Mouse (Mus musculus) forebrain, embryonic 12.5 days (tissue): Measurements from ENCODE around the gene Ttc28. TPM values are rescaled to one million over a fixed set of nuclear protein-coding genes. Genes with fewer than 3 reads are reported as not detected.
"Not testable (repeated sequence)": the region's sequence is repeated elsewhere in the genome, so short reads cannot be mapped to it uniquely, and the experiment has no call there.

Experiments used
- ATAC-seq: fragments of 200-750 bp; cut with Nextera tagmentation; 2 replicates; pipeline ENCODE4 v1.8.0; 2017; ENCODE audit warnings: moderate TSS enrichment; ENCODE audit not compliant: low FRiP score
- H3K27ac ChIP-seq: fragments of 300-500 bp; sonication (generic); 2 replicates; pipeline ENCODE4 v1.5.1; 2016; ENCODE audit warnings: mild to moderate bottlenecking
- H3K27me3 ChIP-seq: fragments of 300-500 bp; sonication (generic); 2 replicates; pipeline ENCODE4 v1.6.1; 2016; ENCODE audit warnings: mild to moderate bottlenecking
- H3K36me3 ChIP-seq: fragments of 300-500 bp; sonication (generic); replicated peaks from 2 replicates; pipeline ENCODE4 v1.6.1; 2016; ENCODE audit warnings: mild to moderate bottlenecking
- H3K4me1 ChIP-seq: fragments of 300-500 bp; sonication (generic); 2 replicates; pipeline ENCODE4 v1.6.1; 2016
- H3K4me2 ChIP-seq: fragments of 300-500 bp; sonication (generic); 2 replicates; pipeline ENCODE4 v1.6.1; 2016; ENCODE audit warnings: mild to moderate bottlenecking, moderate library complexity
- H3K4me3 ChIP-seq: fragments of 300-500 bp; sonication (generic); replicated peaks from 2 replicates; pipeline ENCODE4 v1.5.1; 2016; ENCODE audit warnings: mild to moderate bottlenecking
- H3K9ac ChIP-seq: fragments of 300-500 bp; sonication (generic); 2 replicates; pipeline ENCODE4 v1.6.1; 2016; ENCODE audit warnings: mild to moderate bottlenecking
- H3K9me3 ChIP-seq: fragments of 300-500 bp; sonication (generic); 2 replicates; pipeline ENCODE4 v1.6.1; 2016
- WGBS: fragments of 180-500 bp; shearing (Covaris S2); methylation state at CpG from one replicate; pipeline ENCODE4 v1.1.7; 2016; 5-methylcytosine and 5-hydroxymethylcytosine counted together
- polyA plus RNA-seq: library from polyadenylated mRNA; unstranded; fragments of >200 nt; fragmentation: Nextera tagmentation; extraction: Ambion mirVana; gene quantifications from 2 replicates; pipeline ENCODE4 v1.2.1, GENCODE M21; 2016

The Ttc28 gene
- polyA plus RNA-seq, result 22.5 and 23.1 TPM in 2 replicates

- Histone ChIP-seq H3K4me1 (peaks cover 17% of the 10 kb centered on the region), H3K27me3 (no peaks in the 10 kb centered on the region), H3K9ac (peak within 1 kb of the TSS; percentile 88), H3K36me3 (peaks cover 3% of the 10 kb centered on the region; the same call in 1 of the 2 replicates), H3K27ac (peak within 1 kb of the TSS; percentile 73), H3K9me3 (no peaks in the 10 kb centered on the region), H3K4me3 (peak within 1 kb of the TSS; percentile 67), H3K4me2 (peak within 1 kb of the TSS; percentile 83)
- ATAC-seq, result peak; percentile 92
- under 1% methylated on average over 95 of the region's 101 CpGs for WGBS
These were observed at the start of gene Ttc28 for GRCm38 (mm10) chr5:110879584-110880374. Gene Ttc28, plus strand, starts transcription at chr5:110879803.

GRCm38 (mm10) chr5:110831036-110831720 lies 48.4 kb upstream of the Ttc28 start:
- H3K4me1 ChIP-seq, result no peaks in the 10 kb centered on the region
- H3K4me3 ChIP-seq, result no peak overlapping the region
- no peak overlapping the region for H3K4me2 ChIP-seq
- H3K36me3 ChIP-seq, result no peaks in the 10 kb centered on the region
- H3K27me3 ChIP-seq, result no peaks in the 10 kb centered on the region
- no peak overlapping the region for H3K9ac ChIP-seq
- WGBS, result 89% methylated on average over 5 of the region's 5 CpGs
- H3K27ac ChIP-seq, result no peak overlapping the region
- no peak for ATAC-seq
- no peaks in the 10 kb centered on the region for H3K9me3 ChIP-seq

- ATAC-seq, result no peak
- H3K27me3 ChIP-seq, result no peaks in the 10 kb centered on the region
- peaks cover 12% of the 10 kb centered on the region for H3K4me1 ChIP-seq
- no peaks in the 10 kb centered on the region for H3K36me3 ChIP-seq
- no peak overlapping the region for H3K4me3 ChIP-seq
- no peak overlapping the region for H3K27ac ChIP-seq
- H3K9ac ChIP-seq, result no peak overlapping the region
- H3K9me3 ChIP-seq, result no peaks in the 10 kb centered on the region
- H3K4me2 ChIP-seq, result no peak overlapping the region
- WGBS, result 40% methylated on average over 3 of the region's 3 CpGs
These were observed 43.6 kb upstream of the Ttc28 start for GRCm38 (mm10) chr5:110835959-110836358.

GRCm38 (mm10) chr5:110838016-110838415 lies 41.6 kb upstream of the Ttc28 start:
- H3K9me3 ChIP-seq, H3K4me2 ChIP-seq, ATAC-seq, H3K27ac ChIP-seq, H3K9ac ChIP-seq, H3K4me3 ChIP-seq, H3K27me3 ChIP-seq: not testable (repeated sequence)
- Histone ChIP-seq H3K4me1 (peaks cover 12% of the 10 kb centered on the region), H3K36me3 (peaks cover 12% of the 10 kb centered on the region; the same call in 1 of the 2 replicates)
- WGBS, result 91% methylated on average over 5 of the region's 5 CpGs

GRCm38 (mm10) chr5:110839038-110839677 lies 40.4 kb upstream of the Ttc28 start:
- Histone ChIP-seq H3K27ac (peak overlapping the region; percentile 74), H3K9ac (peak overlapping the region; percentile 70), H3K4me2 (peak overlapping the region; percentile 80), H3K36me3 (peaks cover 16% of the 10 kb centered on the region; the same call in 1 of the 2 replicates), H3K9me3 (no peaks in the 10 kb centered on the region), H3K27me3 (no peaks in the 10 kb centered on the region), H3K4me3 (peak overlapping the region; percentile 72), H3K4me1 (peaks cover 12% of the 10 kb centered on the region)
- WGBS, result 8% methylated on average over 28 of the region's 28 CpGs
- peak; percentile 76 for ATAC-seq

- Histone ChIP-seq H3K4me1 (peaks cover 12% of the 10 kb centered on the region), H3K9me3 (no peaks in the 10 kb centered on the region), H3K4me2 (peak within 1 kb of the TSS; percentile 80), H3K9ac (peak within 1 kb of the TSS; percentile 72), H3K4me3 (peak within 1 kb of the TSS; percentile 72), H3K36me3 (peaks cover 19% of the 10 kb centered on the region), H3K27ac (peak within 1 kb of the TSS; percentile 79), H3K27me3 (no peaks in the 10 kb centered on the region)
- under 1% methylated on average over 41 of the region's 41 CpGs for WGBS
- peak; percentile 98 for ATAC-seq
These were observed 39.8 kb upstream of the Ttc28 start, which contains the start of the genes Hscb and Chek2 for GRCm38 (mm10) chr5:110839678-110840365. Gene Hscb, minus strand, starts transcription at chr5:110839777. Gene Chek2, plus strand, starts transcription at chr5:110839979.

- Histone ChIP-seq H3K9me3 (no peaks in the 10 kb centered on the region), H3K36me3 (peaks cover 26% of the 10 kb centered on the region), H3K27ac (peak overlapping the region; percentile 79), H3K4me2 (peak overlapping the region; percentile 71), H3K9ac (peak overlapping the region; percentile 72), H3K4me1 (peaks cover 12% of the 10 kb centered on the region), H3K27me3 (no peaks in the 10 kb centered on the region), H3K4me3 (peak overlapping the region; percentile 72)
- 8% methylated on average over 4 of the region's 4 CpGs for WGBS
- no peak for ATAC-seq
These were observed 39.1 kb upstream of the Ttc28 start for GRCm38 (mm10) chr5:110840465-110840864.

GRCm38 (mm10) chr5:110841046-110841862 lies 38.3 kb upstream of the Ttc28 start:
- 93% methylated on average over 14 of the region's 14 CpGs for WGBS
- H3K27ac ChIP-seq, result no peak overlapping the region
- ATAC-seq, result no peak
- H3K4me2 ChIP-seq, result peak overlapping the region; percentile 71
- no peaks in the 10 kb centered on the region for H3K27me3 ChIP-seq
- peaks cover 34% of the 10 kb centered on the region for H3K36me3 ChIP-seq
- no peaks in the 10 kb centered on the region for H3K9me3 ChIP-seq
- H3K9ac ChIP-seq, result no peak overlapping the region
- peaks cover 12% of the 10 kb centered on the region for H3K4me1 ChIP-seq
- H3K4me3 ChIP-seq, result peak overlapping the region; percentile 72; the same call in 1 of the 2 replicates

- H3K4me3 ChIP-seq, result no peak overlapping the region
- no peak for ATAC-seq
- no peaks in the 10 kb centered on the region for H3K4me1 ChIP-seq
- no peak overlapping the region for H3K27ac ChIP-seq
- no peaks in the 10 kb centered on the region for H3K9me3 ChIP-seq
- 96% methylated on average over 1 of the region's 1 CpGs for WGBS
- H3K9ac ChIP-seq, result no peak overlapping the region
- peaks cover 49% of the 10 kb centered on the region for H3K36me3 ChIP-seq
- H3K4me2 ChIP-seq, result no peak overlapping the region
- H3K27me3 ChIP-seq, result no peaks in the 10 kb centered on the region
These were observed 26.6 kb upstream of the Ttc28 start for GRCm38 (mm10) chr5:110852990-110853389.

GRCm38 (mm10) chr5:110857091-110857490 lies 22.5 kb upstream of the Ttc28 start:
- H3K27me3 ChIP-seq, result no peaks in the 10 kb centered on the region
- no peak overlapping the region for H3K4me2 ChIP-seq
- no peak overlapping the region for H3K27ac ChIP-seq
- H3K36me3 ChIP-seq, result peaks cover 46% of the 10 kb centered on the region
- H3K4me3 ChIP-seq, result no peak overlapping the region
- no peak overlapping the region for H3K9ac ChIP-seq
- no peak for ATAC-seq
- 82% methylated on average over 5 of the region's 5 CpGs for WGBS
- no peaks in the 10 kb centered on the region for H3K9me3 ChIP-seq
- no peaks in the 10 kb centered on the region for H3K4me1 ChIP-seq

- WGBS, result 69% methylated on average over 13 of the region's 13 CpGs
These were observed 20.5 kb upstream of the Ttc28 start for GRCm38 (mm10) chr5:110859013-110859650.

More at GRCm38 (mm10) chr5:110859013-110859650, 20.5 kb upstream of the Ttc28 start:
- H3K4me2 ChIP-seq, result no peak overlapping the region
- ATAC-seq, result no peak
- no peak overlapping the region for H3K4me3 ChIP-seq
- H3K4me1 ChIP-seq, result no peaks in the 10 kb centered on the region
- H3K27me3 ChIP-seq, result no peaks in the 10 kb centered on the region
- no peaks in the 10 kb centered on the region for H3K9me3 ChIP-seq
- no peak overlapping the region for H3K9ac ChIP-seq
- peak overlapping the region; percentile 66; the same call in 1 of the 2 replicates for H3K27ac ChIP-seq
- H3K36me3 ChIP-seq, result peaks cover 47% of the 10 kb centered on the region
